Mouse (Mus musculus) myocyte (in vitro differentiated cells): Measurements from ENCODE around the gene Negr1. TPM values are rescaled to one million over a fixed set of nuclear protein-coding genes. Genes with fewer than 3 reads are reported as not detected.

Experiments used
- H3K27me3 ChIP-seq: one replicate; pipeline ENCODE4 v1.6.1; 2011; ENCODE audit not compliant: control insufficient read depth, insufficient read depth, insufficient read length
- H3K36me3 ChIP-seq: one replicate; pipeline ENCODE4 v1.6.1; 2011; ENCODE audit not compliant: control insufficient read depth, insufficient read depth
- H3K4me2 ChIP-seq: one replicate; pipeline ENCODE4 v1.6.1; 2011; ENCODE audit warnings: low read depth, control low read depth
- H3K4me3 ChIP-seq: one replicate; pipeline ENCODE4 v1.5.1; 2011; ENCODE audit warnings: mild to moderate bottlenecking, control low read depth, moderate library complexity
- H3K79me2 ChIP-seq: one replicate; pipeline ENCODE4 v1.6.1; 2011; ENCODE audit not compliant: control insufficient read depth, insufficient read depth
- H3ac ChIP-seq: one replicate; pipeline ENCODE4 v1.6.1; 2011; ENCODE audit not compliant: control insufficient read depth, insufficient read length
- CEBPB ChIP-seq: IDR thresholded peaks from 2 replicates; pipeline ENCODE4 v1.6.1; 2011; ENCODE audit warnings: mild to moderate bottlenecking, moderate library complexity; ENCODE audit not compliant: poor library complexity, insufficient read depth, severe bottlenecking
- E2F4 ChIP-seq: IDR thresholded peaks from one replicate; pipeline ENCODE4 v1.6.1; 2011; ENCODE audit warnings: mild to moderate bottlenecking, control low read depth, moderate library complexity; ENCODE audit not compliant: insufficient read depth
- MAX ChIP-seq: IDR thresholded peaks from one replicate; pipeline ENCODE4 v1.6.1; 2011; ENCODE audit warnings: low read depth, mild to moderate bottlenecking, control low read depth
- MYOD1 ChIP-seq, 3 experiments: IDR thresholded peaks; one replicate each; pipeline ENCODE4 v1.6.1; 2011; ENCODE audit warnings: control low read depth in 2 of 3, low read depth in 2 of 3, mild to moderate bottlenecking in 2 of 3, moderate library complexity in 1 of 3; ENCODE audit not compliant: insufficient read length in 2 of 3, control insufficient read depth in 1 of 3
- MYOG ChIP-seq, 3 experiments: IDR thresholded peaks; one replicate each; pipeline ENCODE4 v1.6.1; 2011; ENCODE audit warnings: control low read depth in 2 of 3, low read depth in 2 of 3, mild to moderate bottlenecking in 2 of 3; ENCODE audit not compliant: insufficient read length in 2 of 3, control insufficient read depth in 1 of 3, insufficient read depth in 1 of 3
- POLR2A ChIP-seq: IDR thresholded peaks from one replicate; pipeline ENCODE4 v1.6.1; 2011; ENCODE audit warnings: low read depth, mild to moderate bottlenecking, control low read depth, moderate library complexity; ENCODE audit not compliant: insufficient read length
- POLR2AphosphoS2 ChIP-seq: IDR thresholded peaks from one replicate; pipeline ENCODE4 v1.6.1; 2011; ENCODE audit warnings: low read depth, control low read depth; ENCODE audit not compliant: insufficient read length
- REST ChIP-seq: IDR thresholded peaks from one replicate; pipeline ENCODE4 v1.6.1; 2011; ENCODE audit warnings: mild to moderate bottlenecking, control low read depth, moderate library complexity; ENCODE audit not compliant: insufficient read depth, insufficient read length
- SRF ChIP-seq: IDR thresholded peaks from one replicate; pipeline ENCODE4 v1.6.1; 2011; ENCODE audit warnings: low read depth; ENCODE audit not compliant: control insufficient read depth, insufficient read length
- TCF12 ChIP-seq: IDR thresholded peaks from one replicate; pipeline ENCODE4 v1.6.1; 2011; ENCODE audit warnings: mild to moderate bottlenecking, control low read depth; ENCODE audit not compliant: poor library complexity, insufficient read depth, severe bottlenecking
- TCF3 ChIP-seq: IDR thresholded peaks from one replicate; pipeline ENCODE4 v1.6.1; 2011; ENCODE audit warnings: low read depth, control low read depth; ENCODE audit not compliant: insufficient read length
- USF1 ChIP-seq: IDR thresholded peaks from one replicate; pipeline ENCODE4 v1.6.1; 2011; ENCODE audit warnings: low read depth, mild to moderate bottlenecking, control low read depth, moderate library complexity
- polyA plus RNA-seq: library from polyadenylated mRNA; unstranded; fragments of >200 nt; fragmentation: generic; extraction: Trizol; gene quantifications from one replicate; pipeline ENCODE4 v1.2.1, GENCODE M21; 2012; ENCODE audit warnings: missing spikeins

The Negr1 gene
- polyA plus RNA-seq, 1 experiment, result 0.01 TPM

GRCm38 (mm10) chr3:156882129-156882528 lies 320.5 kb downstream of the Negr1 start:
- H3K27me3 ChIP-seq, result no peaks in the 10 kb centered on the region
- no peaks in the 10 kb centered on the region for H3K36me3 ChIP-seq
- H3K4me2 ChIP-seq, result no peak overlapping the region
- H3ac ChIP-seq, result no peak overlapping the region
- H3K4me3 ChIP-seq, result no peak overlapping the region
- H3K79me2 ChIP-seq, result no peaks in the 10 kb centered on the region
- no peak for TF ChIP-seq POLR2A
- no peak for TF ChIP-seq SRF
- TF ChIP-seq USF1, result no peak
- no peak for TF ChIP-seq MYOD1 (IDR thresholded peaks at IDR 0.05; ENCODE audit: control insufficient read depth in 1 of 3, insufficient read length in 2 of 3, low read depth in 2 of 3)
- no peak for TF ChIP-seq MYOG (IDR thresholded peaks at IDR 0.05; ENCODE audit: control insufficient read depth in 1 of 3, insufficient read depth in 1 of 3, insufficient read length in 2 of 3, low read depth in 2 of 3)
- TF ChIP-seq CEBPB, result no peak
- TF ChIP-seq TCF12, result no peak
- no peak for TF ChIP-seq TCF3
- no peak for TF ChIP-seq POLR2AphosphoS2

- TF ChIP-seq REST, result no peak
- H3K79me2 ChIP-seq, result no peaks in the 10 kb centered on the region
- H3K27me3 ChIP-seq, result no peaks in the 10 kb centered on the region
These were observed 322.3 kb downstream of the Negr1 start for GRCm38 (mm10) chr3:156883873-156884272.

GRCm38 (mm10) chr3:156885689-156886088 lies 324.1 kb downstream of the Negr1 start:
- Histone ChIP-seq H3K27me3 (no peaks in the 10 kb centered on the region), H3K79me2 (no peaks in the 10 kb centered on the region), H3K36me3 (no peaks in the 10 kb centered on the region), H3K4me2 (no peak overlapping the region), H3ac (no peak overlapping the region), H3K4me3 (no peak overlapping the region)
- TF ChIP-seq CEBPB (no peak), POLR2AphosphoS2 (no peak), MYOD1 (IDR thresholded peaks at IDR 0.05; ENCODE audit: control insufficient read depth in 1 of 3, insufficient read length in 2 of 3, low read depth in 2 of 3) (no peak), TCF3 (no peak), USF1 (no peak), POLR2A (no peak), MYOG (IDR thresholded peaks at IDR 0.05; ENCODE audit: control insufficient read depth in 1 of 3, insufficient read depth in 1 of 3, insufficient read length in 2 of 3, low read depth in 2 of 3) (no peak), TCF12 (no peak)

More at GRCm38 (mm10) chr3:156883873-156884272, 322.3 kb downstream of the Negr1 start:
- H3K4me2 ChIP-seq, result no peak overlapping the region
- H3ac ChIP-seq, result no peak overlapping the region
- H3K4me3 ChIP-seq, result no peak overlapping the region
- no peaks in the 10 kb centered on the region for H3K36me3 ChIP-seq

GRCm38 (mm10) chr3:156886915-156887314 lies 325.3 kb downstream of the Negr1 start:
- no peaks in the 10 kb centered on the region for H3K36me3 ChIP-seq
- TF ChIP-seq TCF12 (no peak), CEBPB (no peak), MYOG (IDR thresholded peaks at IDR 0.05; ENCODE audit: control insufficient read depth in 1 of 3, insufficient read depth in 1 of 3, insufficient read length in 2 of 3, low read depth in 2 of 3) (no peak), REST (no peak), USF1 (no peak), POLR2AphosphoS2 (no peak), TCF3 (no peak), SRF (no peak), MAX (no peak), POLR2A (no peak), E2F4 (no peak), MYOD1 (IDR thresholded peaks at IDR 0.05; ENCODE audit: control insufficient read depth in 1 of 3, insufficient read length in 2 of 3, low read depth in 2 of 3) (no peak)
- H3K4me3 ChIP-seq, result no peak overlapping the region
- no peaks in the 10 kb centered on the region for H3K79me2 ChIP-seq
- no peaks in the 10 kb centered on the region for H3K27me3 ChIP-seq
- H3K4me2 ChIP-seq, result no peak overlapping the region
- H3ac ChIP-seq, result no peak overlapping the region

GRCm38 (mm10) chr3:156890986-156891385 lies 329.4 kb downstream of the Negr1 start:
- H3K4me3 ChIP-seq, result no peak overlapping the region
- H3ac ChIP-seq, result no peak overlapping the region
- no peak overlapping the region for H3K4me2 ChIP-seq
- no peaks in the 10 kb centered on the region for H3K79me2 ChIP-seq
- no peaks in the 10 kb centered on the region for H3K36me3 ChIP-seq
- H3K27me3 ChIP-seq, result no peaks in the 10 kb centered on the region
- TF ChIP-seq POLR2AphosphoS2 (no peak), MYOG (IDR thresholded peaks at IDR 0.05; ENCODE audit: control insufficient read depth in 1 of 3, insufficient read depth in 1 of 3, insufficient read length in 2 of 3, low read depth in 2 of 3) (no peak), USF1 (no peak), TCF12 (no peak), POLR2A (no peak), CEBPB (no peak), TCF3 (no peak), MAX (no peak), E2F4 (no peak), SRF (no peak), REST (no peak), MYOD1 (IDR thresholded peaks at IDR 0.05; ENCODE audit: control insufficient read depth in 1 of 3, insufficient read length in 2 of 3, low read depth in 2 of 3) (no peak)
